Mouse (Mus musculus): ENCODE data around the gene Trpm3. TPM values are rescaled to one million over a fixed set of nuclear protein-coding genes. Genes with fewer than 3 reads are reported as not detected.

Gene Trpm3
- total and polyA plus RNA-seq, 2 experiments = not detected

GRCm38 (mm10) chr19:22180136-22180535 is 41.3 kb downstream of the Trpm3 start:
- H3K36me3 ChIP-seq (ENCODE audit: control insufficient read depth, insufficient read depth, low read length) = no peaks in the 10 kb centered on the region
- no peaks in the 10 kb centered on the region for H3K4me1 ChIP-seq (ENCODE audit: control insufficient read depth, insufficient read depth, low read length)
- H3K27me3 ChIP-seq (ENCODE audit: control insufficient read depth, insufficient read depth, low read length) = no peaks in the 10 kb centered on the region
- 85% methylated on average over 3 of the region's 3 CpGs for WGBS
- no peak for DNase-seq (ENCODE audit: extremely low read depth, low read depth, low spot score)
- H3K4me3 ChIP-seq (ENCODE audit: insufficient read depth, low read depth, low read length) = no peak overlapping the region
- H3K27ac ChIP-seq (replicated peaks; ENCODE audit: insufficient read depth, low read depth, low read length) = no peak overlapping the region
- TF ChIP-seq POLR2A (IDR thresholded peaks at IDR 0.05; ENCODE audit: extremely low read depth, insufficient read depth, low read length) (no peak), CTCF (IDR thresholded peaks at IDR 0.05; ENCODE audit: low read depth, low read length) (no peak)
- H3K79me2 ChIP-seq (ENCODE audit: control insufficient read depth, insufficient read depth, low read length) = no peaks in the 10 kb centered on the region
- H3K9ac ChIP-seq (ENCODE audit: low read depth, low read length) = no peak overlapping the region

DNA sequence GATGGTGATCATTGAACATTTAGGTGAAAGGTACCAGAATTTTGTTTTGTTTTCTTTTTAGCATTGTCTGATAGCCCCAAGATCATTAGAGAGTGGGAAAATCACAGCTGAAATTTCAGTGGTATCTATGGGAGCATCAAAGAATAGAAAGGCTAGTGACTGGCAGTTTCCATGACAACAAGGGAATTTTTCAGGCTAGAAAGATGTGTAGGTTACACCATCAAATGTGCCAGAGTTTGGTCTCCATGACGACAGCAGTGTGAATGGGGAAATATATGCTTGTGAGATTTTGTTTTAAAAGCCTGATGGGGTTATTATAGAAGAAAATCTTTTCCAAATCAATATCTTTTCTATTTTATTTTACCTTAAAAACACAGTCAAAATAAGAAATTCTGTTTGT is 50.9 kb downstream of the Trpm3 start:
- Histone ChIP-seq H3K79me2 (ENCODE audit: control insufficient read depth, insufficient read depth, low read length) (no peaks in the 10 kb centered on the region), H3K4me1 (ENCODE audit: control insufficient read depth, insufficient read depth, low read length) (no peaks in the 10 kb centered on the region), H3K4me3 (ENCODE audit: insufficient read depth, low read depth, low read length) (no peak overlapping the region), H3K36me3 (ENCODE audit: control insufficient read depth, insufficient read depth, low read length) (no peaks in the 10 kb centered on the region), H3K27me3 (ENCODE audit: control insufficient read depth, insufficient read depth, low read length) (no peaks in the 10 kb centered on the region), H3K27ac (replicated peaks; ENCODE audit: insufficient read depth, low read depth, low read length) (no peak overlapping the region), H3K9ac (ENCODE audit: low read depth, low read length) (no peak overlapping the region)
- TF ChIP-seq POLR2A (IDR thresholded peaks at IDR 0.05; ENCODE audit: extremely low read depth, insufficient read depth, low read length) (no peak), CTCF (IDR thresholded peaks at IDR 0.05; ENCODE audit: low read depth, low read length) (no peak)
- WGBS = 48% methylated on average over 1 of the region's 1 CpGs
- no peak for DNase-seq (ENCODE audit: extremely low read depth, low read depth, low spot score)

- no peak for DNase-seq (ENCODE audit: extremely low read depth, low read depth, low spot score)
- Histone ChIP-seq H3K9ac (ENCODE audit: low read depth, low read length) (no peak overlapping the region), H3K4me3 (ENCODE audit: insufficient read depth, low read depth, low read length) (no peak overlapping the region), H3K79me2 (ENCODE audit: control insufficient read depth, insufficient read depth, low read length) (no peaks in the 10 kb centered on the region), H3K36me3 (ENCODE audit: control insufficient read depth, insufficient read depth, low read length) (no peaks in the 10 kb centered on the region), H3K4me1 (ENCODE audit: control insufficient read depth, insufficient read depth, low read length) (no peaks in the 10 kb centered on the region), H3K27me3 (ENCODE audit: control insufficient read depth, insufficient read depth, low read length) (no peaks in the 10 kb centered on the region), H3K27ac (replicated peaks; ENCODE audit: insufficient read depth, low read depth, low read length) (no peak overlapping the region)
- WGBS = 83% methylated on average over 2 of the region's 2 CpGs
- TF ChIP-seq POLR2A (IDR thresholded peaks at IDR 0.05; ENCODE audit: extremely low read depth, insufficient read depth, low read length) (no peak), CTCF (IDR thresholded peaks at IDR 0.05; ENCODE audit: low read depth, low read length) (no peak)
These were observed 83.7 kb downstream of the Trpm3 start for GRCm38 (mm10) chr19:22222520-22222919.

DNA sequence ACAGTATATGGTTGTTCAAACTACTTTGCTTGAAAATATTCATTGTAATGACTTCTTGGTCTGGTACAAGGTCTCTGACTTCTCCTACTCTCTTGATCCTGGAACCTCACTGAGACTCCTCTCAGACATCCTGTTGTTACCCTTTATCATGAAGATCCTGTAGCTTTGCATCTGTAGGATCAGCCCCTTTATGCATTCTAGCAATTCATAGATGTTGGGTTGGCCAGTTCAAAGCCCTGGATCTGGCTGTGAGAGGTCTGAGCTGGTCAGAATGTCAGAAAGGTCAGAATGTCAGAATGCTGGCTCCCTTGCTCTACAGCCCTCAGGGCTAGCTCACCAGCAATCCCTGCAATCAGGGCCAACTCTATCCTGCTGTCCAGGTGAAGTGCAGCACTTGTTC is 95.3 kb downstream of the Trpm3 start:
- H3K4me3 ChIP-seq (ENCODE audit: insufficient read depth, low read depth, low read length) = no peak overlapping the region
- H3K4me1 ChIP-seq (ENCODE audit: control insufficient read depth, insufficient read depth, low read length) = no peaks in the 10 kb centered on the region
- no peak overlapping the region for H3K27ac ChIP-seq (replicated peaks; ENCODE audit: insufficient read depth, low read depth, low read length)
- no peak for TF ChIP-seq CTCF (IDR thresholded peaks at IDR 0.05; ENCODE audit: low read depth, low read length)
- no peak for TF ChIP-seq POLR2A (IDR thresholded peaks at IDR 0.05; ENCODE audit: extremely low read depth, insufficient read depth, low read length)
- H3K79me2 ChIP-seq (ENCODE audit: control insufficient read depth, insufficient read depth, low read length) = no peaks in the 10 kb centered on the region
- DNase-seq (ENCODE audit: extremely low read depth, low read depth, low spot score) = no peak
- no peaks in the 10 kb centered on the region for H3K27me3 ChIP-seq (ENCODE audit: control insufficient read depth, insufficient read depth, low read length)
- no peak overlapping the region for H3K9ac ChIP-seq (ENCODE audit: low read depth, low read length)
- no peaks in the 10 kb centered on the region for H3K36me3 ChIP-seq (ENCODE audit: control insufficient read depth, insufficient read depth, low read length)

GRCm38 (mm10) chr19:22249076-22249475 is 110.2 kb downstream of the Trpm3 start:
- Histone ChIP-seq H3K4me1 (ENCODE audit: control insufficient read depth, insufficient read depth, low read length) (no peaks in the 10 kb centered on the region), H3K9ac (ENCODE audit: low read depth, low read length) (no peak overlapping the region), H3K79me2 (ENCODE audit: control insufficient read depth, insufficient read depth, low read length) (no peaks in the 10 kb centered on the region), H3K27me3 (ENCODE audit: control insufficient read depth, insufficient read depth, low read length) (no peaks in the 10 kb centered on the region), H3K36me3 (ENCODE audit: control insufficient read depth, insufficient read depth, low read length) (no peaks in the 10 kb centered on the region), H3K27ac (replicated peaks; ENCODE audit: insufficient read depth, low read depth, low read length) (no peak overlapping the region), H3K4me3 (ENCODE audit: insufficient read depth, low read depth, low read length) (no peak overlapping the region)
- DNase-seq (ENCODE audit: extremely low read depth, low read depth, low spot score) = no peak
- TF ChIP-seq POLR2A (IDR thresholded peaks at IDR 0.05; ENCODE audit: extremely low read depth, insufficient read depth, low read length) (no peak), CTCF (IDR thresholded peaks at IDR 0.05; ENCODE audit: low read depth, low read length) (no peak)
- 81% methylated on average over 6 of the region's 6 CpGs for WGBS

GRCm38 (mm10) chr19:22272916-22273315 is 134.1 kb downstream of the Trpm3 start:
- H3K36me3 ChIP-seq (ENCODE audit: control insufficient read depth, insufficient read depth, low read length) = no peaks in the 10 kb centered on the region
- no peak overlapping the region for H3K9ac ChIP-seq (ENCODE audit: low read depth, low read length)
- DNase-seq (ENCODE audit: extremely low read depth, low read depth, low spot score) = no peak
- WGBS = 76% methylated on average over 5 of the region's 5 CpGs
- H3K4me1 ChIP-seq (ENCODE audit: control insufficient read depth, insufficient read depth, low read length) = no peaks in the 10 kb centered on the region
- TF ChIP-seq POLR2A (IDR thresholded peaks at IDR 0.05; ENCODE audit: extremely low read depth, insufficient read depth, low read length) (no peak), CTCF (IDR thresholded peaks at IDR 0.05; ENCODE audit: low read depth, low read length) (no peak)
- H3K79me2 ChIP-seq (ENCODE audit: control insufficient read depth, insufficient read depth, low read length) = no peaks in the 10 kb centered on the region
- H3K27me3 ChIP-seq (ENCODE audit: control insufficient read depth, insufficient read depth, low read length) = no peaks in the 10 kb centered on the region
- H3K4me3 ChIP-seq (ENCODE audit: insufficient read depth, low read depth, low read length) = no peak overlapping the region
- H3K27ac ChIP-seq (replicated peaks; ENCODE audit: insufficient read depth, low read depth, low read length) = no peak overlapping the region

Measured in liver, adult 2 months (tissue).